Mouse (Mus musculus) MEL (cell line): ENCODE measurements around the gene Scarb1. TPM values are rescaled to one million over a fixed set of nuclear protein-coding genes. Genes with fewer than 3 reads are reported as not detected.

ENCODE experiments used
- DNase-seq: peaks from one replicate; pipeline ENCODE4 v3.0.0; 2011; ENCODE audit warnings: low read depth, low spot score
- H3K27ac ChIP-seq: 2 replicates; pipeline ENCODE4 v1.5.1; 2012; ENCODE audit warnings: low read depth, mild to moderate bottlenecking, control low read depth, low read length, moderate library complexity; ENCODE audit not compliant: control insufficient read depth
- H3K27me3 ChIP-seq, 2 experiments: fragments of 150-350 bp in 1 of 2; sonication (generic) in 1 of 2; 2 replicates each; pipeline ENCODE4 v1.6.1; 2012; ENCODE audit warnings: low read length in 2 of 2, mild to moderate bottlenecking in 2 of 2, improper control_type of control experiment in 1 of 2, moderate library complexity in 1 of 2; ENCODE audit not compliant: insufficient read depth in 2 of 2, control insufficient read depth in 1 of 2
- H3K36me3 ChIP-seq, 2 experiments: 2 replicates each; pipeline ENCODE4 v1.6.1; 2012 to 2014; ENCODE audit warnings: low read length in 2 of 2, improper control_type of control experiment in 1 of 2, inconsistent platforms in 1 of 2, mild to moderate bottlenecking in 1 of 2; ENCODE audit not compliant: insufficient read depth in 2 of 2, control insufficient read depth in 1 of 2
- H3K4me1 ChIP-seq, 2 experiments: fragments of 150-350 bp in 1 of 2; sonication (generic) in 1 of 2; 2 replicates each; pipeline ENCODE4 v1.6.1; 2012; ENCODE audit warnings: low read length in 2 of 2, improper control_type of control experiment in 1 of 2, mild to moderate bottlenecking in 1 of 2; ENCODE audit not compliant: insufficient read depth in 2 of 2, control insufficient read depth in 1 of 2
- H3K4me3 ChIP-seq, 2 experiments: fragments of 150-350 bp in 1 of 2; sonication (generic) in 1 of 2; 2 replicates each; pipeline ENCODE4 v1.5.1; 2012; ENCODE audit warnings: low read depth in 2 of 2, low read length in 2 of 2, mild to moderate bottlenecking in 2 of 2, moderate library complexity in 2 of 2, control low read depth in 1 of 2, improper control_type of control experiment in 1 of 2; ENCODE audit not compliant: control insufficient read depth in 1 of 2, insufficient read depth in 1 of 2
- H3K79me2 ChIP-seq: 2 replicates; pipeline ENCODE4 v1.6.1; 2012; ENCODE audit warnings: mild to moderate bottlenecking, low read length, moderate library complexity; ENCODE audit not compliant: control insufficient read depth, poor library complexity, insufficient read depth
- H3K9ac ChIP-seq: 2 replicates; pipeline ENCODE4 v1.6.1; 2012; ENCODE audit warnings: low read depth, mild to moderate bottlenecking, control low read depth, low read length, moderate library complexity; ENCODE audit not compliant: control insufficient read depth, poor library complexity, severe bottlenecking
- H3K9me3 ChIP-seq: fragments of 150-350 bp; sonication (generic); replicated peaks from 2 replicates; pipeline ENCODE4 v1.6.1; 2012; ENCODE audit warnings: mild to moderate bottlenecking, low read length, improper control_type of control experiment, moderate library complexity; ENCODE audit not compliant: insufficient read depth
- BHLHE40 ChIP-seq: IDR thresholded peaks from 2 replicates; pipeline ENCODE4 v1.6.1; 2012; ENCODE audit warnings: low read depth, mild to moderate bottlenecking, inconsistent platforms, low read length, improper control_type of control experiment, borderline replicate concordance
- CHD1 ChIP-seq: IDR thresholded peaks from 2 replicates; pipeline ENCODE4 v1.6.1; 2012; ENCODE audit warnings: low read depth, mild to moderate bottlenecking, inconsistent platforms, low read length, improper control_type of control experiment
- CTCF ChIP-seq, 3 experiments: IDR thresholded peaks in 2 of 3; conservative IDR thresholded peaks in 1 of 3; 2 replicates each; pipeline ENCODE4 v1.5.1; 2011 to 2012; ENCODE audit warnings: low read length in 3 of 3, low read depth in 2 of 3, mild to moderate bottlenecking in 2 of 3, improper control_type of control experiment in 1 of 3, inconsistent platforms in 1 of 3, mixed read lengths in 1 of 3, moderate library complexity in 1 of 3; ENCODE audit not compliant: control insufficient read depth in 1 of 3, insufficient read depth in 1 of 3, poor library complexity in 1 of 3, severe bottlenecking in 1 of 3
- E2F4 ChIP-seq: IDR thresholded peaks from 2 replicates; pipeline ENCODE4 v1.6.1; 2011; ENCODE audit warnings: low read depth, low read length, improper control_type of control experiment, borderline replicate concordance
- ELF1 ChIP-seq: IDR thresholded peaks from 2 replicates; pipeline ENCODE4 v1.6.1; 2014; ENCODE audit warnings: low read depth, mild to moderate bottlenecking, inconsistent platforms, low read length, improper control_type of control experiment, moderate library complexity
- EP300 ChIP-seq, 2 experiments: IDR thresholded peaks; 2 replicates each; pipeline ENCODE4 v1.6.1; 2011; ENCODE audit warnings: improper control_type of control experiment in 2 of 2, low read length in 2 of 2, low read depth in 1 of 2, mild to moderate bottlenecking in 1 of 2
- ETS1 ChIP-seq: IDR thresholded peaks from 2 replicates; pipeline ENCODE4 v1.6.1; 2012; ENCODE audit warnings: low read depth, mild to moderate bottlenecking, inconsistent platforms, low read length, improper control_type of control experiment, moderate library complexity
- GABPA ChIP-seq: IDR thresholded peaks from 2 replicates; pipeline ENCODE4 v1.6.1; 2012; ENCODE audit warnings: low read depth, mild to moderate bottlenecking, inconsistent platforms, low read length, improper control_type of control experiment, moderate library complexity
- HCFC1 ChIP-seq: IDR thresholded peaks from 2 replicates; pipeline ENCODE4 v1.6.1; 2012; ENCODE audit warnings: low read depth, mild to moderate bottlenecking, inconsistent platforms, low read length, improper control_type of control experiment, moderate library complexity
- JUND ChIP-seq: IDR thresholded peaks from 2 replicates; pipeline ENCODE4 v1.6.1; 2011; ENCODE audit warnings: low read depth, mild to moderate bottlenecking, improper control_type of control experiment, low read length
- KAT2A ChIP-seq: conservative IDR thresholded peaks from 2 replicates; pipeline ENCODE4 v1.6.1; 2012; ENCODE audit warnings: low read depth, low read length, improper control_type of control experiment, inconsistent platforms
- MAFK ChIP-seq: IDR thresholded peaks from 2 replicates; pipeline ENCODE4 v1.6.1; 2011; ENCODE audit warnings: low read depth, mild to moderate bottlenecking, low read length, improper control_type of control experiment, borderline replicate concordance
- MAX ChIP-seq: IDR thresholded peaks from 2 replicates; pipeline ENCODE4 v1.6.1; 2011; ENCODE audit warnings: low read length, improper control_type of control experiment
- MXI1 ChIP-seq: IDR thresholded peaks from 2 replicates; pipeline ENCODE4 v1.6.1; 2011; ENCODE audit warnings: mild to moderate bottlenecking, low read depth, low read length, improper control_type of control experiment
- MYC ChIP-seq: IDR thresholded peaks from 2 replicates; pipeline ENCODE4 v1.6.1; 2011; ENCODE audit warnings: low read depth, mild to moderate bottlenecking, low read length, improper control_type of control experiment, moderate library complexity
- NELFE ChIP-seq: IDR thresholded peaks from 2 replicates; pipeline ENCODE4 v1.6.1; 2011; ENCODE audit warnings: low read depth, low read length, improper control_type of control experiment
- NRF1 ChIP-seq: IDR thresholded peaks from 2 replicates; pipeline ENCODE4 v1.6.1; 2014; ENCODE audit warnings: low read depth, mild to moderate bottlenecking, inconsistent platforms, low read length, improper control_type of control experiment, moderate library complexity; ENCODE audit not compliant: poor library complexity, insufficient read depth, severe bottlenecking
- POLR2A ChIP-seq, 2 experiments: IDR thresholded peaks; 2 replicates each; pipeline ENCODE4 v1.6.1; 2011 to 2012; ENCODE audit warnings: low read length in 2 of 2, mild to moderate bottlenecking in 2 of 2, control low read depth in 1 of 2, improper control_type of control experiment in 1 of 2, low read depth in 1 of 2, moderate library complexity in 1 of 2; ENCODE audit not compliant: control insufficient read depth in 1 of 2, insufficient read depth in 1 of 2, poor library complexity in 1 of 2
- POLR2AphosphoS2 ChIP-seq: IDR thresholded peaks from 2 replicates; pipeline ENCODE4 v1.6.1; 2011; ENCODE audit warnings: low read length, improper control_type of control experiment
- RAD21 ChIP-seq: IDR thresholded peaks from 2 replicates; pipeline ENCODE4 v1.6.1; 2011; ENCODE audit warnings: mild to moderate bottlenecking, low read depth, low read length, improper control_type of control experiment
- SMC3 ChIP-seq: IDR thresholded peaks from 2 replicates; pipeline ENCODE4 v1.6.1; 2011; ENCODE audit warnings: low read depth, low read length, improper control_type of control experiment
- TAL1 ChIP-seq: IDR thresholded peaks from 2 replicates; pipeline ENCODE4 v1.6.1; 2012; ENCODE audit warnings: mild to moderate bottlenecking, inconsistent platforms, low read length, moderate library complexity, mixed read lengths
- TBP ChIP-seq: IDR thresholded peaks from 2 replicates; pipeline ENCODE4 v1.8.0; 2011; ENCODE audit warnings: low read depth, low read length, improper control_type of control experiment
- TCF12 ChIP-seq: IDR thresholded peaks from 2 replicates; pipeline ENCODE4 v1.6.1; 2014; ENCODE audit warnings: low read depth, mild to moderate bottlenecking, inconsistent platforms, low read length, improper control_type of control experiment, moderate library complexity
- UBTF ChIP-seq: IDR thresholded peaks from 2 replicates; pipeline ENCODE4 v1.6.1; 2012; ENCODE audit warnings: low read depth, mild to moderate bottlenecking, inconsistent platforms, low read length, improper control_type of control experiment, moderate library complexity, borderline replicate concordance; ENCODE audit not compliant: insufficient read depth
- USF1 ChIP-seq: IDR thresholded peaks from 2 replicates; pipeline ENCODE4 v1.6.1; 2014; ENCODE audit warnings: low read depth, mild to moderate bottlenecking, inconsistent platforms, low read length, improper control_type of control experiment, moderate library complexity
- USF2 ChIP-seq, 2 experiments: IDR thresholded peaks; 2 replicates each; pipeline ENCODE4 v1.6.1; 2011 to 2012; ENCODE audit warnings: improper control_type of control experiment in 2 of 2, low read length in 2 of 2, borderline replicate concordance in 1 of 2, inconsistent platforms in 1 of 2, low read depth in 1 of 2, mild to moderate bottlenecking in 1 of 2; ENCODE audit not compliant: insufficient read depth in 1 of 2
- ZKSCAN1 ChIP-seq: IDR thresholded peaks from 2 replicates; pipeline ENCODE4 v1.6.1; 2012; ENCODE audit warnings: low read depth, mild to moderate bottlenecking, inconsistent platforms, low read length, improper control_type of control experiment, moderate library complexity
- ZMIZ1 ChIP-seq: IDR thresholded peaks from 2 replicates; pipeline ENCODE4 v1.6.1; 2012; ENCODE audit warnings: low read depth, mild to moderate bottlenecking, inconsistent platforms, low read length, improper control_type of control experiment, moderate library complexity
- ZNF384 ChIP-seq: IDR thresholded peaks from 2 replicates; pipeline ENCODE4 v1.6.1; 2012; ENCODE audit warnings: low read depth, mild to moderate bottlenecking, inconsistent platforms, low read length, improper control_type of control experiment
- polyA plus RNA-seq, 2 experiments: library from polyadenylated mRNA; stranded (reverse) in 1 of 2; unstranded in 1 of 2; fragments of >175 nt in 1 of 2; fragments of >200 nt in 1 of 2; gene quantifications; 2 replicates each; pipeline versions ENCODE4 v1.2.1 to v1.2.4; 2012; ENCODE audit warnings: low replicate concordance in 2 of 2, low read depth in 1 of 2; ENCODE audit not compliant: insufficient read length in 2 of 2, insufficient read depth in 1 of 2, missing spikeins in 1 of 2
- total RNA-seq: library from RNA; depleted of rRNA; stranded (reverse); fragments of 300-350 nt; gene quantifications from 2 replicates; pipeline ENCODE4 v1.2.3, GENCODE M21; 2012

Scarb1 gene
- total and polyA plus RNA-seq, 3 experiments: 53.1 to 98.3 TPM; not detected in 1

DNA sequence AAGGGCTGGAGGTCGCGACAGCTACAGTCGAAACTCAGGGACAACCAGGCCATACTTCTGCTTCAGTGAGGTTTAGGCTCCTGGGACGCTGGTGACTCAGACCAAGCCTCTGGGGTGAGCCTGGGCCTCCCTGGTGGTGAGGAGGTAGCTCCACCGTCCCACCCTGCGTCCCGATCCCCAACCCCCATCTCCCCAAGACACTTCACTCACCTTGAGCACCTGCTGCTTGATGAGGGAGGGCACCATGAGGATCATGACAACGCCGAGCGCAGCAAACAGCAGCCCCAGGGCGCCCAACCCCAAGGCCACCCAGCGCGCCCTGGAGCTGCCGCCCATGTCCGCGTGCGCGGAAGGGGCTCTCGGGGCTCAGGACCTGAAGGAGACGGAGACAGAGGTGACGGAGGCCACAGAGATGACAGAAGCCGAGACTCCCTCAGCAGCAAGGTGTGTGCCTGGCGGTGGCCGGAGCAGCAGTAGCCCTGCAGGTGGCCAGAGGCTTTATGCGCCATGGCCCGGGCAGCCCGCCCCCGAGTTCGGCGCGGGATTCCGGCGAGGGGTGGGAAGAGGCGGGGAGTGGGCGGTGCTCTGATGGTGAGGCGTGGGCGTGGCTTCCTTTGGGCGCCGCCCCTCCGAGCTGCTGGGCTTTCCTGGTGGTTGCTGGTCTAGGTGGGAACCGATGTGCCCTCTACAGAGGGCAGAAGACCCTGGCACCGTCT, at the start of gene Scarb1 (continued):
- TF ChIP-seq TBP (peak; percentile 76), TCF12 (peak; percentile 48; the same call in 1 of the 2 replicates), JUND (no peak), SMC3 (no peak)

- Histone ChIP-seq H3K36me3 (peaks cover 13 to 33% of the 10 kb centered on the region in 2 experiments), H3K79me2 (peaks cover 26% of the 10 kb centered on the region), H3K4me3 (peak within 1 kb of the TSS; percentile 74 to 85), H3K9ac (peak within 1 kb of the TSS; percentile 88), H3K9me3 (no peaks in the 10 kb centered on the region), H3K27me3 (no peaks in the 10 kb centered on the region), H3K4me1 (peaks cover 12 to 33% of the 10 kb centered on the region in 2 experiments), H3K27ac (peak within 1 kb of the TSS; percentile 88)
- DNase-seq: peak; percentile 97
- TF ChIP-seq RAD21: no peak
- TF ChIP-seq POLR2AphosphoS2: peak; percentile 100
- peak; percentile 95 for TF ChIP-seq ZNF384
- peak; percentile 47; the same call in 1 of the 2 replicates for TF ChIP-seq MAX
- TF ChIP-seq JUND: no peak
- TF ChIP-seq ELF1: peak; percentile 67; the same call in 1 of the 2 replicates
- peak; percentile 78 for TF ChIP-seq HCFC1
- TF ChIP-seq GABPA: peak; percentile 99
- peak; percentile 50 to 71 for TF ChIP-seq EP300 (IDR thresholded peaks at IDR 0.05; ENCODE audit: low read depth in 1 of 2, low read length in 2 of 2)
- TF ChIP-seq E2F4: peak; percentile 68; the same call in 1 of the 2 replicates
- peak; percentile 89 for TF ChIP-seq MAFK
- peak; percentile 96 for TF ChIP-seq TBP
- no peak for TF ChIP-seq SMC3
- TF ChIP-seq BHLHE40: no peak
- TF ChIP-seq ZKSCAN1: 0 out of 2 replicates have a peak, but pooled peaks have one; percentile 51
- TF ChIP-seq USF1: 0 out of 2 replicates have a peak, but pooled peaks have one; percentile 3
- no peak for TF ChIP-seq TAL1
- TF ChIP-seq MXI1: peak; percentile 69
- peak; percentile 100 for TF ChIP-seq NELFE
- no peak for TF ChIP-seq CTCF (IDR thresholded peaks at IDR 0.05 in 2 of 3, conservative IDR thresholded peaks at IDR 0.05 in 1 of 3; ENCODE audit: control insufficient read depth in 1 of 3, insufficient read depth in 1 of 3, low read depth in 2 of 3, low read length in 3 of 3, poor library complexity in 1 of 3, severe bottlenecking in 1 of 3)
- peak; percentile 51; the same call in 1 of the 2 replicates for TF ChIP-seq MYC
- peak; percentile 59 for TF ChIP-seq TCF12
- peak; percentile 81 for TF ChIP-seq ETS1
- TF ChIP-seq POLR2A (IDR thresholded peaks at IDR 0.05; ENCODE audit: control insufficient read depth in 1 of 2, insufficient read depth in 1 of 2, low read depth in 1 of 2, low read length in 2 of 2, poor library complexity in 1 of 2): peak; percentile 99 to 100
- 0 out of 2 replicates have a peak, but pooled peaks have one; percentile 81 for TF ChIP-seq CHD1
- peak; percentile 81 for TF ChIP-seq NRF1
- no peak for TF ChIP-seq USF2 (IDR thresholded peaks at IDR 0.05; ENCODE audit: borderline replicate concordance in 1 of 2, insufficient read depth in 1 of 2, low read depth in 1 of 2, low read length in 2 of 2)
- TF ChIP-seq UBTF: no peak
- TF ChIP-seq KAT2A: peak; percentile 88; the same call in 1 of the 2 replicates
- TF ChIP-seq ZMIZ1: peak; percentile 100
These were observed 48.9 kb upstream of the Scarb1 start, which contains the start of gene Ubc for GRCm38 (mm10) chr5:125389579-125390441. TSS of gene Ubc (minus strand) at chr5:125390202.
